20 mouse cellular contexts compared by ENCODE assay signal in genomic region chr2:77477536-77477935, GRCm38 (mm10).
"Had no signal": no experiment of that assay in that cellular context is flagged by ENCODE, and none has a peak within 500 bp of the region (broad histone marks: within the 10 kb centered on the region; RNA-seq: fewer than 3 reads in every experiment).

No protein-coding gene starts in this region.

- H3K4me3 ChIP-seq: heart, embryonic 10.5 days; heart, embryonic 12.5 days; hindbrain, embryonic 13.5 days; hindbrain, embryonic 15.5 days; limb, embryonic 13.5 days; limb, embryonic 15.5 days; liver, embryonic 12.5 days had no signal

- H3K27me3 ChIP-seq: heart, embryonic 12.5 days; hindbrain, embryonic 13.5 days; hindbrain, embryonic 15.5 days; limb, embryonic 15.5 days; liver, embryonic 12.5 days had no signal

- H3K4me1 ChIP-seq: heart, embryonic 10.5 days; heart, embryonic 12.5 days; hindbrain, embryonic 13.5 days; hindbrain, embryonic 15.5 days; limb, embryonic 13.5 days; limb, embryonic 15.5 days; liver, embryonic 12.5 days had no signal

- H3K36me3 ChIP-seq: heart, embryonic 10.5 days; hindbrain, embryonic 13.5 days; limb, embryonic 13.5 days had no signal

- DNase-seq: gastrocnemius, postnatal 14 days; gastrocnemius, postnatal 36 days; heart, adult 18-20 months; heart, postnatal 14 days; heart, postnatal 36 days; kidney, adult 11 months; kidney, adult 9 months; kidney, postnatal 25 days; layer of hippocampus, adult 9-11 months; layer of hippocampus, postnatal 36 days; left cerebral cortex, postnatal 4 days had no signal

- H3K27ac ChIP-seq: heart, embryonic 10.5 days; hindbrain, embryonic 13.5 days; hindbrain, embryonic 15.5 days; hindbrain, postnatal 0 days; limb, embryonic 13.5 days; limb, embryonic 15.5 days; liver, embryonic 12.5 days; liver, embryonic 14.5 days had no signal
